Mouse (Mus musculus) 3T3-L1 (cell line): Measurements from ENCODE around the gene Olfr645.

Experiments used
- DNase-seq: peaks from one replicate; pipeline ENCODE4 v3.0.0-alpha.2; 2015; ENCODE audit warnings: low read depth, low spot score

Gene Olfr645

GRCm38 (mm10) chr7:104085365-104085764 is at the start of gene Olfr645:
TSS of gene Olfr645 (minus strand) at chr7:104085465.
- no peak for DNase-seq

- DNase-seq = no peak
Measured at GRCm38 (mm10) chr7:104129726-104130125, 44.5 kb upstream of the Olfr645 start, which contains the start of gene Ubqln5. TSS of gene Ubqln5 (minus strand) at chr7:104129826.

- no peak for DNase-seq
Measured at GRCm38 (mm10) chr7:104104757-104104972, 19.4 kb upstream of the Olfr645 start, which contains the start of gene Olfr646. TSS of gene Olfr646 (plus strand) at chr7:104104873.

GRCm38 (mm10) chr7:104103913-104104756 is 18.9 kb upstream of the Olfr645 start:
- no peak for DNase-seq

- no peak for DNase-seq
Measured at GRCm38 (mm10) chr7:104071769-104072168, 13.5 kb downstream of the Olfr645 start, which contains the start of gene Olfr644. TSS of gene Olfr644 (minus strand) at chr7:104071869.

GRCm38 (mm10) chr7:104061345-104061744 is 23.9 kb downstream of the Olfr645 start, which contains the start of gene 4930516K23Rik:
TSS of gene 4930516K23Rik (minus strand) at chr7:104061445.
- no peak for DNase-seq

GRCm38 (mm10) chr7:104059215-104059614 is 26.1 kb downstream of the Olfr645 start:
- DNase-seq = no peak

GRCm38 (mm10) chr7:104052566-104052965 is 32.7 kb downstream of the Olfr645 start, which contains the start of gene Olfr642:
TSS of gene Olfr642 (minus strand) at chr7:104052666.
- DNase-seq = no peak

GRCm38 (mm10) chr7:104050745-104051144 is 34.5 kb downstream of the Olfr645 start:
- DNase-seq = no peak

GRCm38 (mm10) chr7:104035145-104035544 is 50.1 kb downstream of the Olfr645 start, which contains the start of gene Olfr641:
TSS of gene Olfr641 (plus strand) at chr7:104035445.
- no peak for DNase-seq
